Mouse (Mus musculus): ENCODE data around the gene Ropn1. TPM values are rescaled to one million over a fixed set of nuclear protein-coding genes. Genes with fewer than 3 reads are reported as not detected.
"Not testable (repeated sequence)": the region's sequence is repeated elsewhere in the genome, so short reads cannot be mapped to it uniquely, and the experiment has no call there.

Ropn1 gene
- polyA plus RNA-seq, 1 experiment from 2014 or later = not detected

DNA sequence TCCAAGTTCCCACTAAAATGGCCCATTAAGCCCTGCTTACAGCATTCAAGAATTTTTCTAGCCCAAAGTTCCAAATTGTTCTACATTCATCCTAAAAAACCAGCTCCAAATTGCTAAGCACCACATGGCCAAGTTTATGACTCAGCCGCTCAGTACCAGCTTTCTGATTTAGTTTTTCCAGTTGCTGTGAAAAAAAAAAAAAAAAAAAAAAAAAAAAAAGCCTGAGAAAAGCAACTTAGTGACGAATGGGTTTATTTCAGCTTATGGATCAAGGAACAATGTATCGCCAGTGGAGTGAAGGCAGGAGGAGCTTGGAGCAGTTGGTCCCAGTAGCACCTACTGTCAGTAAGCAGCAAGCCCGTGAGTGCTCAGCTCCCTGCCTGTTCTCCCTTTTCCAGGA is 21.3 kb upstream of the Ropn1 start:
- H3K36me3 ChIP-seq (replicated peaks; ENCODE audit: control insufficient read depth, insufficient read depth, low read depth, low read length) = no peaks in the 10 kb centered on the region
- WGBS = 82% methylated on average over 4 of the region's 4 CpGs
- no peak for ATAC-seq (replicated peaks; ENCODE audit: insufficient number of reproducible peaks, low FRiP score, low TSS enrichment, low read depth)
- no peaks in the 10 kb centered on the region for H3K9me3 ChIP-seq (replicated peaks; ENCODE audit: control insufficient read depth, low read length)
- H3K9ac ChIP-seq (replicated peaks; ENCODE audit: low read length) = no peak overlapping the region
- H3K4me2 ChIP-seq (ENCODE audit: low read depth, low read length) = no peak overlapping the region
- no peaks in the 10 kb centered on the region for H3K27me3 ChIP-seq (ENCODE audit: control insufficient read depth, insufficient read depth, low read length)
- no peak overlapping the region for H3K4me3 ChIP-seq (ENCODE audit: low read depth, low read length)
- no peaks in the 10 kb centered on the region for H3K4me1 ChIP-seq (ENCODE audit: control insufficient read depth, insufficient read depth, low read length)
- no peak overlapping the region for H3K27ac ChIP-seq (replicated peaks; ENCODE audit: low read depth, low read length)
- DNase-seq (ENCODE audit: low spot score) = no peak

DNA sequence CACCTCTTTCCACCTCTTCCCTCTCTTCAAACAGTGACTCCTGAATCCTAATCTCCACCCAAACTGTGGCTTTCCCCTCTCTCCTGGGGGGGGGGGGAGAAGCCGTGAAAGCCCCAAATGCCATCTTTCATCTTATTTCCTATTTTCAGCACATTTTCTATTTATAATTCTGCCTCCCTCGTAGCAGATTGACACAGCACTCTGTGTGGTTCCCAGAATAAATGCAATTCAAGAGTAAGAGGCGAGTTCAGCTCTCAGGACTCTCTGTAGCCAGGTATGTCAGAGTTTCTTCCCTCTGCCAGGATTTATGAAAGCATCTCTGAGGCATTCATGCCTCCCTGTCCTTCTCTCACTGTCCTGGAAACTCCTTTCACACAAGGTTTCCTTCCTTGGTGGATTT is 14.2 kb upstream of the Ropn1 start:
- H3K9me3 ChIP-seq (replicated peaks; ENCODE audit: control insufficient read depth, low read length) = no peaks in the 10 kb centered on the region
- no peak overlapping the region for H3K9ac ChIP-seq (replicated peaks; ENCODE audit: low read length)
- no peak overlapping the region for H3K4me2 ChIP-seq (ENCODE audit: low read depth, low read length)
- H3K36me3 ChIP-seq (replicated peaks; ENCODE audit: control insufficient read depth, insufficient read depth, low read depth, low read length) = no peaks in the 10 kb centered on the region
- H3K4me3 ChIP-seq (ENCODE audit: low read depth, low read length) = no peak overlapping the region
- no peaks in the 10 kb centered on the region for H3K27me3 ChIP-seq (ENCODE audit: control insufficient read depth, insufficient read depth, low read length)
- ATAC-seq (replicated peaks; ENCODE audit: insufficient number of reproducible peaks, low FRiP score, low TSS enrichment, low read depth) (no peak), DNase-seq (ENCODE audit: low spot score) (no peak)
- WGBS = 65% methylated on average over 3 of the region's 3 CpGs
- H3K27ac ChIP-seq (replicated peaks; ENCODE audit: low read depth, low read length) = no peak overlapping the region
- no peaks in the 10 kb centered on the region for H3K4me1 ChIP-seq (ENCODE audit: control insufficient read depth, insufficient read depth, low read length)

DNA sequence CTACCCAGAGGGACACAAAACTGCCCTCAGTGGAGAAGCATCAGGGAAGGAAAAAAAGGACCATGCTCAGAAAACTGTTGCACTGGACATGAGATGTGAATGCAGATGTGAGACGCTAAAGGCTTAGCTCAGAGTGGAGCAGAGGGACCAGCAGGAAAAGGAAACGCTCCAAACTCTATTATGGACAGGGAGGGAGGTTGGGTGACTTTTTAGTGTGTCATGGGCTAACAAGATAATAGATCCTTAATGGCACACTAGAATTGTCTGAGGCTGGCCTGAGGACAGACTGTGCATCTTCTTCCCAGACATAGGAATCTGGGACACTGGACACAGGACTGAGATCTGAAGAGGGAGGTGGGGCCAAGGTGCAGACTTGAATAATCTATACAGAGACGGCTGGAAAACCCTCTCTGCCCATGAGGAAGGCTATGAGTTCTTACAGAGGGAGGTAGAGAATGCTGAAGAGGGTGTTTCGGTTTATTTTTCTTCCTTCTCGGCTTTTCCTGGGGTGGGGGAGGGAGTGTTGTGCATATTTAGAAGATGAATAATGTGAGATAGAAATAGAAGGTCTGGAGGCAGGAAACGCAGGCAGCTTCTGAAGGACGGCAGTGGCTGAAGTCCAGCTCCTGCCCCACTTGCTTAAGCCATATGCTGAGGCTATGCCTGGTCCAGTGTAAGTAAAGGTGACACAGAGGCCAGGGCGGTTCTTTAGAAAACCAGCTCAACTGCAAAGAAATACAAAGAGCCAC is 6.0 kb upstream of the Ropn1 start:
- Histone ChIP-seq H3K36me3 (replicated peaks; ENCODE audit: control insufficient read depth, insufficient read depth, low read depth, low read length) (no peaks in the 10 kb centered on the region), H3K4me2 (ENCODE audit: low read depth, low read length) (no peak overlapping the region), H3K9me3 (replicated peaks; ENCODE audit: control insufficient read depth, low read length) (no peaks in the 10 kb centered on the region), H3K4me1 (ENCODE audit: control insufficient read depth, insufficient read depth, low read length) (no peaks in the 10 kb centered on the region), H3K27me3 (ENCODE audit: control insufficient read depth, insufficient read depth, low read length) (no peaks in the 10 kb centered on the region), H3K4me3 (ENCODE audit: low read depth, low read length) (no peak overlapping the region), H3K27ac (replicated peaks; ENCODE audit: low read depth, low read length) (no peak overlapping the region), H3K9ac (replicated peaks; ENCODE audit: low read length) (no peak overlapping the region)
- no peak for DNase-seq (ENCODE audit: low spot score)
- no peak for ATAC-seq (replicated peaks; ENCODE audit: insufficient number of reproducible peaks, low FRiP score, low TSS enrichment, low read depth)
- 68% methylated on average over 8 of the region's 8 CpGs for WGBS

DNA sequence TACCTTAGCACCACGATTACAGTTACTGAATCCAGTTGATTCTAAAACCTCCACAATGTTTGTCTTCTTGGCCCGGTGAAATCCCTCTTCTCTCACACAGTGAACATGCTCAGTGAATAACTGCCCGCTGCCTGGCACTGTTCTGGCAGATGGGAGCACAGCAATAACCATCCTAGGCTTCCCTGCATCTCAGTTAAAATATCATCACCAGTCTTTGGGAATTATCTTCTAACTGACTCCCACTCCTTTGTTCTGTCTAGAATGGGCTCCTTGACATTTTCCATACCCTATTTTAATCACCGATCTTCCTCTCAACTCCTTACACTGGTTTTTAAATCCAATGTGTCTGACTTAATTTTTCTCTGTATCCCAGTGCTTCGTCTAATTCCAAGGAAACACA is 3.3 kb downstream of the Ropn1 start:
- 87% methylated on average over 5 of the region's 5 CpGs for WGBS
- Histone ChIP-seq H3K4me1 (ENCODE audit: control insufficient read depth, insufficient read depth, low read length) (no peaks in the 10 kb centered on the region), H3K27ac (replicated peaks; ENCODE audit: low read depth, low read length) (no peak overlapping the region), H3K9ac (replicated peaks; ENCODE audit: low read length) (no peak overlapping the region), H3K4me3 (ENCODE audit: low read depth, low read length) (no peak overlapping the region), H3K36me3 (replicated peaks; ENCODE audit: control insufficient read depth, insufficient read depth, low read depth, low read length) (no peaks in the 10 kb centered on the region), H3K9me3 (replicated peaks; ENCODE audit: control insufficient read depth, low read length) (no peaks in the 10 kb centered on the region), H3K4me2 (ENCODE audit: low read depth, low read length) (no peak overlapping the region), H3K27me3 (ENCODE audit: control insufficient read depth, insufficient read depth, low read length) (no peaks in the 10 kb centered on the region)
- no peak for ATAC-seq (replicated peaks; ENCODE audit: insufficient number of reproducible peaks, low FRiP score, low TSS enrichment, low read depth)
- no peak for DNase-seq (ENCODE audit: low spot score)

DNA sequence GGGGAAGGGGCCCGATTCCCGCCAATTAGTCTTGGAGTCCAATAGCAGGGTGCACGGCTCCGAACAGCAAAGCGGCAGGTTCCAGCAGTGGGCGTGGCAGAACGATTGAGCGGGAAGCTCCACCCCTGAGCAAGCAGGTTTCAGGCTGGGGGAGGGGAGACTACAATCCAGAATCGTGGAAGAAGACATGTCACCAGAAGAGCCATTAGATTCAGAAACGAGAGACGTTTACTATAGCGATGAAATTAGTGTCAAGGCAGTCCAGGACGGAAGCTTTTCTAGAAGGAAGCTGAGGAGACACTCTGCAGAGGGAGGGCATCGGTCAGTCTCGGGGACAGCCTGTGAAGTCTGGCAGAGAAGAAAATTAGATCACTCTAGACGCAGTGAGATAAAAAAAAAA is 7.8 kb downstream of the Ropn1 start:
- not testable (repeated sequence) for H3K27me3 ChIP-seq (ENCODE audit: control insufficient read depth, insufficient read depth, low read length); H3K27ac ChIP-seq (replicated peaks; ENCODE audit: low read depth, low read length); H3K9me3 ChIP-seq (replicated peaks; ENCODE audit: control insufficient read depth, low read length); ATAC-seq (replicated peaks; ENCODE audit: insufficient number of reproducible peaks, low FRiP score, low TSS enrichment, low read depth); H3K4me1 ChIP-seq (ENCODE audit: control insufficient read depth, insufficient read depth, low read length); H3K36me3 ChIP-seq (replicated peaks; ENCODE audit: control insufficient read depth, insufficient read depth, low read depth, low read length)
- 7% methylated on average over 16 of the region's 16 CpGs for WGBS
- DNase-seq (ENCODE audit: low spot score) = peak; percentile 46
- Histone ChIP-seq H3K4me2 (ENCODE audit: low read depth, low read length) (peak overlapping the region; percentile 52), H3K9ac (replicated peaks; ENCODE audit: low read length) (0 out of 2 replicates have a peak overlapping the region, but pooled peaks have one; percentile 36), H3K4me3 (ENCODE audit: low read depth, low read length) (peak overlapping the region; percentile 21; the same call in 1 of the 2 replicates)

DNA sequence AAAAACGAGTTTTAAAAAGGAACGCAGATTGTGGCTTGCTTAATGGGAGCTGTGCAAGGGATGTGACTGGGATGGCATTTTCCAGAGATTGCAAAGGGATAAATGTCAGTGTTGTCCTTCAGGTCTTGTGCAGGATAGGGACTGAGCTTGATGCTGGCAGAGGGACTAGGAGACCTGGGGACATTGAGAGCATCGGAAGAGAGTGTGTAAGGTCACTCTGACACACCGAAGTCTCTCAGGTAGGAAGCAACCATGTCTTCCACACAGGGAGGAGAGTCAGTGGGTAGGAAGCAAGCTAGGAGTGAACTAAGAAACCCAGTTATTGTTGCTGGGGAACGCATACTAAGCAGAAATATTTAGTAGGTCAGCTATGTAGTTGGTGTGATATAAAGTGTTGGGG is 8.3 kb downstream of the Ropn1 start:
- H3K4me3 ChIP-seq (ENCODE audit: low read depth, low read length) = peak overlapping the region; percentile 21; the same call in 1 of the 2 replicates
- H3K36me3 ChIP-seq (replicated peaks; ENCODE audit: control insufficient read depth, insufficient read depth, low read depth, low read length) = no peaks in the 10 kb centered on the region
- H3K4me1 ChIP-seq (ENCODE audit: control insufficient read depth, insufficient read depth, low read length) = no peaks in the 10 kb centered on the region
- 24% methylated on average over 5 of the region's 5 CpGs for WGBS
- ATAC-seq (replicated peaks; ENCODE audit: insufficient number of reproducible peaks, low FRiP score, low TSS enrichment, low read depth) (no peak; the same call in 1 of the 2 replicates), DNase-seq (ENCODE audit: low spot score) (no peak)
- H3K4me2 ChIP-seq (ENCODE audit: low read depth, low read length) = peak overlapping the region; percentile 52
- H3K9me3 ChIP-seq (replicated peaks; ENCODE audit: control insufficient read depth, low read length) = no peaks in the 10 kb centered on the region
- no peaks in the 10 kb centered on the region for H3K27me3 ChIP-seq (ENCODE audit: control insufficient read depth, insufficient read depth, low read length)
- H3K27ac ChIP-seq (replicated peaks; ENCODE audit: low read depth, low read length) = no peak overlapping the region
- H3K9ac ChIP-seq (replicated peaks; ENCODE audit: low read length) = 0 out of 2 replicates have a peak overlapping the region, but pooled peaks have one; percentile 36

DNA sequence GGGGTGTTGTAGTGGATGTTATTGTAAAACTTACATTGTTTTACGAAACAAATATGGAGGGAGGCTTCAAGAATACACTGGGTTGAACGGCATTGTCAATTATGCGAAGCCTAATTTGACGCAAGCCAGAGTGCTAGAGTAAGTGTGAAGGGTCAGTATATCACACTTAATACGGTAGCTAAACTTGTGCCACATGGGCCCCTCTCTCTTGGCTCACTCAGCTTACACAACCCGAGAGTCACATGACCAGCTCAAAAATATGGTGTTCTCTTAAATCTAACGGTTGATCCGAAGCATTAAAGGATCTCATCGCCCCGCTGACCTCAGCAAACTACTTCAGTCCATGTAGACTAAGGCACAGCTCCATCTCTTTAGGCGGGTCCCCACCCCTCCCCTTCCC is 8.7 kb downstream of the Ropn1 start:
- H3K27ac ChIP-seq (replicated peaks; ENCODE audit: low read depth, low read length) = no peak overlapping the region
- WGBS = 41% methylated on average over 11 of the region's 11 CpGs
- H3K9ac ChIP-seq (replicated peaks; ENCODE audit: low read length) = no peak overlapping the region
- H3K4me3 ChIP-seq (ENCODE audit: low read depth, low read length) = no peak overlapping the region
- no peaks in the 10 kb centered on the region for H3K4me1 ChIP-seq (ENCODE audit: control insufficient read depth, insufficient read depth, low read length)
- H3K9me3 ChIP-seq (replicated peaks; ENCODE audit: control insufficient read depth, low read length) = no peaks in the 10 kb centered on the region
- peak; percentile 64 for DNase-seq (ENCODE audit: low spot score)
- H3K4me2 ChIP-seq (ENCODE audit: low read depth, low read length) = peak overlapping the region; percentile 52
- no peaks in the 10 kb centered on the region for H3K36me3 ChIP-seq (replicated peaks; ENCODE audit: control insufficient read depth, insufficient read depth, low read depth, low read length)
- peak; percentile 67; the same call in 1 of the 2 replicates for ATAC-seq (replicated peaks; ENCODE audit: insufficient number of reproducible peaks, low FRiP score, low TSS enrichment, low read depth)
- no peaks in the 10 kb centered on the region for H3K27me3 ChIP-seq (ENCODE audit: control insufficient read depth, insufficient read depth, low read length)

DNA sequence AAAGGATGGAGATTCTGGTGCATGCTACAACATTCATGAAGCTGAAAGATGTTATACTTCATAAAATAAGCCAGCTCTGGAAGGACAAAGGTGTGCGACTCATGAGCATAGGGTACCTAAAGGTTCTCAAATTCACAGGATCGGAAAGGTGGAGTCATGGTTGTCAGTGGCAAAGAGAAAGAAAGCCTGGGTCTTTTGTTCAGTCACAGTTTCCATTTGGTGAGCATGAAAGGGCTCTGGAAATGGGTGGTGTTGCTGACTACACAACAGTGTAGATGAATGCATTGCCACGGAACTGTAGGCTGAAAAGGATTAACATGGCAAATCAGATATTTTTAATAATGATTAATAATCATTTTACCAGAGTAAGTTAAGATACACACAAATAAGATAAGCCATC is 14.8 kb downstream of the Ropn1 start:
- no peaks in the 10 kb centered on the region; the same call in 1 of the 2 replicates for H3K27me3 ChIP-seq (ENCODE audit: control insufficient read depth, insufficient read depth, low read length)
- no peaks in the 10 kb centered on the region for H3K9me3 ChIP-seq (replicated peaks; ENCODE audit: control insufficient read depth, low read length)
- H3K4me2 ChIP-seq (ENCODE audit: low read depth, low read length) = no peak overlapping the region
- H3K36me3 ChIP-seq (replicated peaks; ENCODE audit: control insufficient read depth, insufficient read depth, low read depth, low read length) = no peaks in the 10 kb centered on the region
- no peak overlapping the region for H3K27ac ChIP-seq (replicated peaks; ENCODE audit: low read depth, low read length)
- no peak for ATAC-seq (replicated peaks; ENCODE audit: insufficient number of reproducible peaks, low FRiP score, low TSS enrichment, low read depth)
- WGBS = 84% methylated on average over 3 of the region's 3 CpGs
- DNase-seq (ENCODE audit: low spot score) = no peak
- no peaks in the 10 kb centered on the region for H3K4me1 ChIP-seq (ENCODE audit: control insufficient read depth, insufficient read depth, low read length)
- no peak overlapping the region for H3K9ac ChIP-seq (replicated peaks; ENCODE audit: low read length)
- no peak overlapping the region for H3K4me3 ChIP-seq (ENCODE audit: low read depth, low read length)
